Mouse (Mus musculus): ENCODE data around the gene Xlr4a. TPM values are rescaled to one million over a fixed set of nuclear protein-coding genes. Genes with fewer than 3 reads are reported as not detected.
"Not testable (repeated sequence)": the region's sequence is repeated elsewhere in the genome, so short reads cannot be mapped to it uniquely, and the experiment has no call there.

Gene Xlr4a
- 4.6 and 4.7 TPM in 2 replicates for polyA plus RNA-seq (2012; ENCODE audit: insufficient read depth, insufficient read length, missing spikeins)

- not testable (repeated sequence) for H3K4me1 ChIP-seq (ENCODE audit: control insufficient read depth, insufficient read depth, low read length); H3K4me3 ChIP-seq (ENCODE audit: insufficient read depth, low read length); H3K27ac ChIP-seq (ENCODE audit: insufficient read depth, low read depth, low read length)
Measured at GRCm38 (mm10) chrX:73082267-73083055, at the start of gene Xlr4a. Gene Xlr4a, minus strand, starts transcription at chrX:73082478.

GRCm38 (mm10) chrX:73122859-73123829 is 40.9 kb upstream of the Xlr4a start:
- not testable (repeated sequence) for H3K4me1 ChIP-seq (ENCODE audit: control insufficient read depth, insufficient read depth, low read length); H3K4me3 ChIP-seq (ENCODE audit: insufficient read depth, low read length); H3K27ac ChIP-seq (ENCODE audit: insufficient read depth, low read depth, low read length)

DNA sequence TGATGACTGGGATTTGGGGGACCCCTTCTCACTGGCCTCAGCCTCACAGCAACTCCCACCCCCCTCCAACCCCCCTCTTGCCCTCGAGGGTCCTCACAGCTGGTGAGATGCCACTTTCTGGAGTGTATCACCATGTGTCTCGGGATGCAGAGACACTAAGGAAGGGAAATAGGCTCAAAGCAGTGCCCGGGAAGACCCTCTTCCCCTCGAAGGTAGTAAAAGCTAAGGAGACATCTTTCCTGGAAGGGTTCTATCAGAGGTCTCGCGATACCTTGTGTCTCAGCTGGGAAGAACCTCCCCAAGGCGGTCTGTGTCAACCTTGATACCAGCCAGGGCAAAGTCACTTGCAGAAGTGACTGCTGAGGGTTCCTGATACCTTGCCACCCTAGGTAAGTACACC is 34.5 kb upstream of the Xlr4a start, which contains the start of gene Gm14685:
Gene Gm14685 (plus strand): TSS at position 301 of the 400 bp plus-strand sequence.
- not testable (repeated sequence) for H3K27ac ChIP-seq (ENCODE audit: insufficient read depth, low read depth, low read length); H3K4me3 ChIP-seq (ENCODE audit: insufficient read depth, low read length)

DNA sequence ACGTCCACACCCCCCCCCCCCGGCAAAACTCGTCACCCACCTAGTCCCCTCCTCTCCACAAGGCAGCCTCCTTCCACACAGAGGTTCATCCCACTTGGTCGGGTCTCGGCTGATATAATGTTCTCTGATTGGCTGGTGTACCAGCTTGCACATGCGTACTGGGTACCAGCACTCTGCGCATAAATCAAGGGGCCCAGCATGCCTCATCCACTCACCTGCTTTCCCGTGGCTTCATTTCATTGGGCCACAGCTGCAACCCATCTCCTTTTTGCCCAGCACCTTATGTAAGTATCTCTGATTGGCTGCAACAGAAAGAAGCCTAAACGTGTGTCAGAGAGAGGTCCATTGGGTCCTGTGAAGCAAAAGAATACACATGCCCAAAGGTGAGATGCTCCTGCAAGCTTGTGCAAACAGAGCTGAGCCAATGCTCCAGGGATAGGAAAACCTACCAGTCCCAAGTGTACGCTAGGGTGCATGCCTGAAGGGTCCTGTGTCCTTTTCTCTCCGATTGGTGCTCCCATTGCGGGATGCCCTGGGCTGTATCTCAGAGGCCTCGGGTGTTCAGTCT is 14.7 kb upstream of the Xlr4a start, which contains the start of gene Xlr3a:
Gene Xlr3a (minus strand): TSS at position 155 of the 568 bp plus-strand sequence.
- H3K4me1 ChIP-seq (ENCODE audit: control insufficient read depth, insufficient read depth, low read length); H3K27ac ChIP-seq (ENCODE audit: insufficient read depth, low read depth, low read length); H3K4me3 ChIP-seq (ENCODE audit: insufficient read depth, low read length): not testable (repeated sequence)

More for the DNA sequence above, 34.5 kb upstream of the Xlr4a start, which contains the start of gene Gm14685:
- H3K4me1 ChIP-seq (ENCODE audit: control insufficient read depth, insufficient read depth, low read length), result not testable (repeated sequence)

GRCm38 (mm10) chrX:73066765-73067312 is 15.4 kb downstream of the Xlr4a start:
- H3K4me1 ChIP-seq (ENCODE audit: control insufficient read depth, insufficient read depth, low read length); H3K27ac ChIP-seq (ENCODE audit: insufficient read depth, low read depth, low read length); H3K4me3 ChIP-seq (ENCODE audit: insufficient read depth, low read length): not testable (repeated sequence)

DNA sequence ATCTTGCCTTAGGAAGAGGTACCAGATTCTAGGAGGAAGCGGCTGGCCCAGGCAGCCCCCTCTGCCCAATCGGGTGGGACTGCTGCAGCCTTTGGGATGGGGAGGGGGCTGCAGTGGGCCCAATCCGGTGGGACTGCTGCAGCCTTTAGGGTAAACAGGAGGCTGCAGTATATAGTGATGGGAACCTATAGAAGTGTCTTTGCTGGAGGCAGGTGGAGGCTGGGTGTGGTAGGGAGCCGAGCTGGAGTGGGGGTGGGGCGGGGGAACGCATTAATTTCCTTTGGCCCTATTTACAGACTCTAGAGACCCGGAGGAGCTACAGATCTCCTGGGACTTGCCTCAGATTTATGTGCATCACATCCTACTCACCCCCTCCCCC is 17.9 kb downstream of the Xlr4a start, which contains the start of gene Pnma3:
Gene Pnma3 (plus strand): TSS at position 373 of the 379 bp plus-strand sequence.
- Histone ChIP-seq H3K4me3 (ENCODE audit: insufficient read depth, low read length) (no peak within 1 kb of the TSS), H3K27ac (ENCODE audit: insufficient read depth, low read depth, low read length) (no peak within 1 kb of the TSS), H3K4me1 (ENCODE audit: control insufficient read depth, insufficient read depth, low read length) (no peaks in the 10 kb centered on the region)
- TF ChIP-seq POLR2A (IDR thresholded peaks at IDR 0.05; ENCODE audit: borderline replicate concordance, low read depth, low read length) (no peak), CTCF (IDR thresholded peaks at IDR 0.05; ENCODE audit: low read depth, low read length) (no peak)

DNA sequence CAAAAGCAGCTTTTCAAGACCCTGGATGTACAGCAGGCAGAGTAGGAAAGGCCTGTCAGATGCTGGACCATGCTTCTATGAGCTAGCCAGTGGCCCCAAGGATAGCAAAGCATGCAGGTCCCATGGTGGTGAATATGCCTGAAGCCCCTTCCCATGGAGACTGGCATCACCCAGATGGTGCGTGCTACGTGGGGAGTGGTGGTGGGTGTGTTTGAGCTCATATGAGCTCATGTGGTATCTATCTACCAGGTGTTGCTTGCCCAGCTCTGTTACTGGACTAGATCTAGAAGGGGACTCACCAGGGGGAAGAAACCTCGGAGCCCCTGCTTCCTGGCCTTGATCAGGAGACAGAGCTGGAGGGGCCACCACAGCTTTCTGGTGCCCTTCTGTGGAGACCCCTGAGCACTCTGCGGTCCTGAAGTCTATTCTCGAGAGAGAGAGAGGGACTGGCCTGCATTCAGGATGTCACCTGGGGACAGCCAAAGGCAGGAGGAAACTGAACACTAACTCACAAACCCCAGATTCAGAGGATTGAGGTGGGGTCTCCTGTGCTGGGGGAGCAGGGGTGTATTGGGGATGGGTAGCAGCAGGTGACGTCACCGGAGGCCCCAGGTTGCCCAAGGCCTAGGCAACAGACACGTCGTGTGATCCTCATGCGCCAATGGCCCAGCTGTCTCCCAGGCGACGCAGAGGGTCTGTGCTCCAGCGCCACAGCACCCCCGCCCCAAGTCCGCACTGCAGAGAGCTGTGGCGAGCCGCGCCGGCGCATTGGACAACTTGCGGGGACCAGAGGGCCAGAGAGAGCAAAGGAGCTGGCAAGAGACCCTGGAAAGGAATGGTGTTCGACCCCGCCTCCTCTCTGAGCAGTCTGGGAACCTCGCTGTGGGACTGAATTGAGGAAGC is 18.5 kb downstream of the Xlr4a start:
- TF ChIP-seq CTCF (IDR thresholded peaks at IDR 0.05; ENCODE audit: low read depth, low read length), result no peak
- no peak for TF ChIP-seq POLR2A (IDR thresholded peaks at IDR 0.05; ENCODE audit: borderline replicate concordance, low read depth, low read length)
- no peaks in the 10 kb centered on the region for H3K4me1 ChIP-seq (ENCODE audit: control insufficient read depth, insufficient read depth, low read length)
- H3K27ac ChIP-seq (ENCODE audit: insufficient read depth, low read depth, low read length), result no peak overlapping the region
- no peak overlapping the region for H3K4me3 ChIP-seq (ENCODE audit: insufficient read depth, low read length)

GRCm38 (mm10) chrX:73062323-73062722 is 20.0 kb downstream of the Xlr4a start:
- Histone ChIP-seq H3K4me3 (ENCODE audit: insufficient read depth, low read length) (no peak overlapping the region), H3K27ac (ENCODE audit: insufficient read depth, low read depth, low read length) (no peak overlapping the region), H3K4me1 (ENCODE audit: control insufficient read depth, insufficient read depth, low read length) (no peaks in the 10 kb centered on the region)
- TF ChIP-seq POLR2A (IDR thresholded peaks at IDR 0.05; ENCODE audit: borderline replicate concordance, low read depth, low read length) (no peak), CTCF (IDR thresholded peaks at IDR 0.05; ENCODE audit: low read depth, low read length) (no peak)

DNA sequence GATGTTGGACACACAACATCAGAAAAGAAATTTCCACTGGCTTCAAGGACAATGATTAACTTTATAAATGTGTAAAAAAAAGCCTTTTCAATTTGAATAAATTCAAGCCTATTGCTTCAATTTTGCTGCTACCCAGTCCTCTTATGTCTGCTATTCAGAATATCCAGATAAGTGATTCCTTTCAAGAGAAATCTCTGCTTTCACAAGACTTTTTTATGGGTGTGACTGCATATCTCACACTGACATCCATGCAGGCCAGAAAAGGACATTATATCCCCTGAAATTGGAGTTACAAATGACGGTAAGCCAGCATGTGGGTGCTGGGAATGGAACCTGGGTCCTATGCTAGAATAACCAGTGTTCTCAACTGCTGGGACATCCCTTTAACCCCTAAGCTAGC is 20.8 kb downstream of the Xlr4a start:
- no peak overlapping the region for H3K27ac ChIP-seq (ENCODE audit: insufficient read depth, low read depth, low read length)
- TF ChIP-seq CTCF (IDR thresholded peaks at IDR 0.05; ENCODE audit: low read depth, low read length), result no peak
- TF ChIP-seq POLR2A (IDR thresholded peaks at IDR 0.05; ENCODE audit: borderline replicate concordance, low read depth, low read length), result no peak
- no peak overlapping the region for H3K4me3 ChIP-seq (ENCODE audit: insufficient read depth, low read length)
- H3K4me1 ChIP-seq (ENCODE audit: control insufficient read depth, insufficient read depth, low read length), result no peaks in the 10 kb centered on the region

Measured in bone marrow macrophage, adult 2 months (primary cell).